Mouse (Mus musculus) kidney, embryonic 14.5 days (tissue): ENCODE measurements around the gene Bcl11a. TPM values are rescaled to one million over a fixed set of nuclear protein-coding genes. Genes with fewer than 3 reads are reported as not detected.

Source experiments
- ATAC-seq: fragments of 200-750 bp; cut with Nextera tagmentation; 2 replicates; pipeline ENCODE4 v1.8.0; 2017; ENCODE audit warnings: moderate number of reproducible peaks, mild to moderate bottlenecking, moderate TSS enrichment, moderate library complexity; ENCODE audit not compliant: low FRiP score, low TSS enrichment
- H3K27ac ChIP-seq: fragments of 300-500 bp; sonication (generic); 2 replicates; pipeline ENCODE4 v1.5.1; 2014; ENCODE audit warnings: low read depth, mild to moderate bottlenecking, low read length, moderate library complexity, mixed read lengths
- H3K27me3 ChIP-seq: fragments of 300-500 bp; sonication (generic); 2 replicates; pipeline ENCODE4 v1.6.1; 2014; ENCODE audit warnings: mild to moderate bottlenecking, low read length; ENCODE audit not compliant: control insufficient read depth, insufficient read depth
- H3K36me3 ChIP-seq: fragments of 300-500 bp; sonication (generic); 2 replicates; pipeline ENCODE4 v1.6.1; 2014; ENCODE audit warnings: low read length, mixed read lengths; ENCODE audit not compliant: control insufficient read depth, insufficient read depth
- H3K4me1 ChIP-seq: fragments of 300-500 bp; sonication (generic); 2 replicates; pipeline ENCODE4 v1.6.1; 2014; ENCODE audit warnings: low read length, mixed read lengths; ENCODE audit not compliant: control insufficient read depth, insufficient read depth
- H3K4me2 ChIP-seq: fragments of 300-500 bp; sonication (generic); replicated peaks from 2 replicates; pipeline ENCODE4 v1.6.1; 2014; ENCODE audit warnings: low read depth, mild to moderate bottlenecking, low read length
- H3K4me3 ChIP-seq: fragments of 300-500 bp; sonication (generic); 2 replicates; pipeline ENCODE4 v1.5.1; 2014; ENCODE audit warnings: mild to moderate bottlenecking, low read length
- H3K9ac ChIP-seq: fragments of 300-500 bp; sonication (generic); 2 replicates; pipeline ENCODE4 v1.6.1; 2014; ENCODE audit warnings: low read depth, mild to moderate bottlenecking, low read length, moderate library complexity
- H3K9me3 ChIP-seq: fragments of 300-500 bp; sonication (generic); 2 replicates; pipeline ENCODE4 v1.6.1; 2016; ENCODE audit warnings: low read length; ENCODE audit not compliant: control insufficient read depth
- WGBS: fragments of 180-500 bp; shearing (Covaris S2); extraction: QIAGEN DNeasy Blood & Tissue Kit; methylation state at CpG from one replicate; pipeline ENCODE4 v1.1.7; 2014; 5-methylcytosine and 5-hydroxymethylcytosine counted together
- polyA plus RNA-seq: library from polyadenylated mRNA; unstranded; fragments of >200 nt; fragmentation: Nextera tagmentation; extraction: Ambion mirVana; gene quantifications from 2 replicates; pipeline ENCODE4 v1.2.1, GENCODE M21; 2014

Gene Bcl11a
- polyA plus RNA-seq, 1 experiment from 2014 or later, result 2.8 TPM

DNA sequence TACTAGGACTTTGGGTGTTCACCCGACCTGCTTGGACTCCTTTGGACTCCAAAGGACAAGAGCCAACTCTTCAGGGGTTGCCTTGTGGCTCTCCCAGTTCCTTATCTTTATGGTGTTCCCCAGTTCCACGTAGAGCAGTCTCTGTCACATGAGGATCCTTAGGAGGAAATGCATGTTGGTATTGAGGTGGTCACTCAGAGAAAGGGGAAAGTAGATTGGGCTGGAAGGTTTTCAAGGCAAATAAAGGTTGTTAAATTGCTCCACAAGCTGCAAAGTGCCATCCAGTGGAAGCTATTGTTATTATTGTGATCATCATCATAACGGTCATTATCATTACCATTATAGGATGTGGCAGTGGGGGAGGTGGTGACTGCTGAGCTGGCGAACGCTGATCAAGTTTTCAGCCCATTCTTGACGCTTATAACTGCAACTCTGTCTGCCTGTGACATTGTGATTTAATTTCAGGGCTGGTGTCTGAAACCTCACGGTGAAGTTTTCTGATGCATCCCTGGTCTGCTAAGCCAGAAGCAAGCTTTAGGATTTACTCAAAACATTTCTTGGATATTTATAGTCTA is 52.4 kb downstream of the Bcl11a start:
- no peak for ATAC-seq
- Histone ChIP-seq H3K9ac (no peak overlapping the region), H3K9me3 (no peaks in the 10 kb centered on the region), H3K4me1 (no peaks in the 10 kb centered on the region), H3K4me3 (no peak overlapping the region), H3K36me3 (no peaks in the 10 kb centered on the region), H3K27me3 (no peaks in the 10 kb centered on the region), H3K27ac (no peak overlapping the region), H3K4me2 (no peak overlapping the region)
- 80% methylated on average over 7 of the region's 7 CpGs for WGBS

DNA sequence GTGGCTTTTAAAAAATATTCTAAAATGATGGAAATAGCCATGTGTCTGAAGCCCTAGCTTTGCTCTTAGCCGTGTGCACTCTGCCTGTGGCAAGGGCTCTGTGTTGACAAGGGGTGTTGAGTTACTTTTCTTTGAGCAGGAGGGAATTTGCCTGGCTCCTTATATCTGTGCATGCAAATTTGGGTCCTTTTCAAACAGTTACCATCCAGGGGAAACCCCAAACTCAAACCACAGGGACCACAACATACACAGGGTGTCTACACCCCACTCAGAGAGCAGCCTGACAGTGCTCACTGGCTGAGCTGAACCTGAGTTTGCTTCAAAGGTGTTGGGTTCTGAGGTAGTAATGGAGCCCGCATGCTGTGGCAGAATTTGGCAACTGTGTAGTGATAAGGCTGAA is 54.0 kb downstream of the Bcl11a start:
- H3K27me3 ChIP-seq, result no peaks in the 10 kb centered on the region
- no peaks in the 10 kb centered on the region for H3K9me3 ChIP-seq
- ATAC-seq, result no peak
- H3K9ac ChIP-seq, result no peak overlapping the region
- H3K4me2 ChIP-seq, result no peak overlapping the region
- no peaks in the 10 kb centered on the region for H3K4me1 ChIP-seq
- WGBS, result 66% methylated on average over 2 of the region's 2 CpGs
- H3K27ac ChIP-seq, result no peak overlapping the region
- H3K36me3 ChIP-seq, result no peaks in the 10 kb centered on the region
- H3K4me3 ChIP-seq, result no peak overlapping the region

DNA sequence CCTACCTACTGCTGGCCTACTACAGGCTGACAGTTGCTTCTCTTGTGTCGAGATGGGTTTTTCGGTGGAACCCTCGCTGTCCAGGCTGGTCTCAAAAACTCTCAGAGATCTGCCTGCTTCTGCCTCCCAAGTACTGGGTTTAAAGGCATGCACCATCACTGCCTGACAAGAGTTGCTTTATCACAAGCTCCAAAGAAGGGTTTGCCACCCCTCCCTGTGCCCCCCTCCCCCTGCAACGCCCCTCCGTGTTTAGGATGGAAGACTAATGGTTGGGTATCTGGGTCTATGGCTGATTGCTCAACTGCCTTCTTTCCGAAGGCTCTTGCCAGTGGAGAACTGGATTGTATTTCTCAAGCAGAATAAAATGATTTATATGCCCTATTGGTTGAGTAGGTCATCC is 54.5 kb downstream of the Bcl11a start:
- ATAC-seq, result no peak

DNA sequence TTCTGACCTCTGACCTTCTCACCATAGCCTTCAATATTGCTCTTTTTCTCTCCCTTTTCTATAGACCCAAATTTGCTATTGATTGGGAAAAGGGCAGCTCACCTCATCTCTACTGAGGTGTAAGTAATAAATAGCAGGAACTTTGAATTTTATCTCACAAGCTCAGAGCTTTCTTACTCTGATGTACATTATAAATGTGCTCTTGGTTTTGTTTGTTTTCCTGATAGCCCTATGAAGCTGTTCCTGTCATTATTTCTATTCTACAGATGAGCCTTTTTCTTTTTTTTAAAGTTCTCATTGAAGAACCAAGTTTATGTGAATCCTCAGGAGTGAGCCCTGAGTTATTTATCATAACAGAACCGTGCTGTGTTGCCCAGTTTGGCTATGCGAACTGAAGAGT is 55.0 kb downstream of the Bcl11a start:
- no peak for ATAC-seq
- no peak overlapping the region for H3K9ac ChIP-seq
- no peaks in the 10 kb centered on the region for H3K36me3 ChIP-seq
- H3K27ac ChIP-seq, result no peak overlapping the region
- H3K4me2 ChIP-seq, result no peak overlapping the region
- H3K4me1 ChIP-seq, result no peaks in the 10 kb centered on the region
- no peak overlapping the region for H3K4me3 ChIP-seq
- no peaks in the 10 kb centered on the region for H3K9me3 ChIP-seq
- no peaks in the 10 kb centered on the region for H3K27me3 ChIP-seq
- WGBS, result 94% methylated on average over 2 of the region's 2 CpGs

More for the DNA sequence above, 54.5 kb downstream of the Bcl11a start:
- Histone ChIP-seq H3K9me3 (no peaks in the 10 kb centered on the region), H3K4me2 (no peak overlapping the region), H3K36me3 (no peaks in the 10 kb centered on the region), H3K4me1 (no peaks in the 10 kb centered on the region), H3K4me3 (no peak overlapping the region), H3K27me3 (no peaks in the 10 kb centered on the region), H3K27ac (no peak overlapping the region), H3K9ac (no peak overlapping the region)
- WGBS, result 93% methylated on average over 6 of the region's 6 CpGs

DNA sequence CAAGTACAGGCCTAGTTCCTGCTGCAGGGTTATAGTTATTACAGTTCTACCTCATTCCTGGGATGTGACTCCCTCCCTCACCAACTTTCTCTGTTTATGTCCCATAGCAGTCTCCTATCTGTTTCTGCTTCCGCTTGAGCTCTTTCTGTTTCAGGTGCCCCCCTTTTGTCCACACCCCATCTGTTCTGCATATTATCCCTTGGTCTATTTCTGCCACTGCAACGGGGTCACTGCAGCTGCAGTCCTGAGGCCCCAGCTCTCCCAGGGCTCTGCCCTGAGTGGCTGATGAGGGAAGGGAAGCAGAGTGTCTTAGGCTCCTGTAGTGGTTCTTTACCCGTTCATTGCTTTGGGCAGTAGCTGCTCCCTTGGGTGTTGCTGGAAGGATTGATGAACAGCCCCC is 55.6 kb downstream of the Bcl11a start:
- H3K9ac ChIP-seq, result no peak overlapping the region
- H3K4me1 ChIP-seq, result no peaks in the 10 kb centered on the region
- H3K36me3 ChIP-seq, result no peaks in the 10 kb centered on the region
- ATAC-seq, result no peak
- H3K27ac ChIP-seq, result no peak overlapping the region
- 74% methylated on average over 3 of the region's 3 CpGs for WGBS
- H3K4me3 ChIP-seq, result no peak overlapping the region
- no peaks in the 10 kb centered on the region for H3K27me3 ChIP-seq
- no peaks in the 10 kb centered on the region for H3K9me3 ChIP-seq
- no peak overlapping the region for H3K4me2 ChIP-seq

DNA sequence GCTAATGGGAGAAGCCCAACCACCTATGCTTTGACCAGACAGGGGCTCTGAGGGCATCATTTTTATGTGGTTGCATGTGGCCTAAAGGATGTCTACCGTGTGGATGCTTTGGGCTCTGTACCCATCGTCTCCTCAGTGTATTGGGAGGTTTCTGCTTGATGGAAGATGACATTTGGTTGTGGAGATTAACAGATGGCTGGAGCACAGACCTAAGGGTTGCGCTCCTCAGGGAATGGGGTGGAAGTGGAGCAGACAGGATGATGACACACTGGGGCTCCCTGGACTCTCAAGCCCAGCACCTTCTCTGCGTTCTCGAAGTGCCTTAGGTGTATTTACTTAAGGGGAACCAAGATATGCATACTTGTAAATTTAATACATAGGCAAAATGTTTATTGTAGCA is 56.1 kb downstream of the Bcl11a start:
- H3K9ac ChIP-seq, result no peak overlapping the region

DNA sequence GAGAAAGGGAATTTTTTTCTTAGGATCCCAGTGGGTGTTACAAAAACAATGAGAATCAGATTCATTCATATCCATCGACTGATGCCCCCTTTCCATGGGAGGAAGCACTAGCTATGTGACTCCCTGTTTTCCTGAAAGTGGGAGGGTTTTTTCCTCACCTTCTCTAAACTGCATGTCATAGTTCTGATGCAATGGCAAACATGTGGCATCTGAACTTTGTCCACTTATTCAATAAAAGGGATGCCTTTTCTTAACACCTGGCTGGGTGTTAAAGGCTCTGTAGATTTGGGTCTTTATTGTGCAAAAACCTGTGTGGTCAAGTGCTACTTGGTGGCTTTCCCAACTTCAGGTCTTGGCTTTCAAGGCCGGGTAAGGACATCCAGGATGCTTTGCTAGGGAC is 57.4 kb downstream of the Bcl11a start:
- ATAC-seq, result no peak
- Histone ChIP-seq H3K27me3 (no peaks in the 10 kb centered on the region), H3K36me3 (no peaks in the 10 kb centered on the region), H3K4me2 (no peak overlapping the region), H3K4me1 (no peaks in the 10 kb centered on the region), H3K9me3 (no peaks in the 10 kb centered on the region), H3K4me3 (no peak overlapping the region), H3K9ac (no peak overlapping the region), H3K27ac (no peak overlapping the region)
- WGBS, result 85% methylated on average over 2 of the region's 2 CpGs

More for the DNA sequence above, 56.1 kb downstream of the Bcl11a start:
- Histone ChIP-seq H3K27me3 (no peaks in the 10 kb centered on the region), H3K4me2 (no peak overlapping the region), H3K27ac (no peak overlapping the region), H3K9me3 (no peaks in the 10 kb centered on the region), H3K4me1 (no peaks in the 10 kb centered on the region), H3K4me3 (no peak overlapping the region), H3K36me3 (no peaks in the 10 kb centered on the region)
- ATAC-seq, result no peak
- WGBS, result 85% methylated on average over 5 of the region's 5 CpGs

DNA sequence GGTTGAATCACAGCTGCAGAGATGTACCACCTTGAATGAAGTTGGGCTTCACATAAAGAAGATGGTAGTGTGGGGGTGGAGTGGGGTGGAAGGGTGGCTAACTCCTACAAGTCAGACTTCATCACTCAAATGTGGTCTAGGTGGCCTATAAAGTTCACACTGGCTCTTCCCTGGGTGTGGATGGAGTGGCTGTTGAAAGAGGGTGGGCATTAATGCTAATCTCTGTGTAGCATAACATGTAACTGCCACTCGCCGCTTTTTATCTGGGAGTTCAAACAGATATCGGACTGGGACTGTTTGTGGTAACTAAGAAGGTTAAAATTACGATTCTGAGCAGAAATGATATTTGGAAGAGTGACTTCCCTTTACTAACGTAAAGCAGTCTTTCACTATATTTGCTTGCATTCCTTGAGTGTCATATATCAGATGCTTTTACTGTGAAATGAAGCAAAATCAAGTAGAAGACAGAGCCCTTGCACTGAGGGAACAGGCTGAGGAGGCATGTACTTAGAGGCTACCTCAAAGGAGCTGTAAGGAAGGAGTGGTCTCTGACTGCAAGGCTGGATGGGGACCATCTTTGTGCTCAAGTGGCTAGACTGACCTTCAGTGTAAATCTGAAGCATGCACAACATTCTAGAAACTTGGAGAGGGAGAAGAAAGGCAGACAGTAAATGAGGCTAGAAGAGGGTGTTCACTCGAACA is 58.4 kb downstream of the Bcl11a start:
- WGBS, result 68% methylated on average over 6 of the region's 6 CpGs
- no peaks in the 10 kb centered on the region for H3K36me3 ChIP-seq

DNA sequence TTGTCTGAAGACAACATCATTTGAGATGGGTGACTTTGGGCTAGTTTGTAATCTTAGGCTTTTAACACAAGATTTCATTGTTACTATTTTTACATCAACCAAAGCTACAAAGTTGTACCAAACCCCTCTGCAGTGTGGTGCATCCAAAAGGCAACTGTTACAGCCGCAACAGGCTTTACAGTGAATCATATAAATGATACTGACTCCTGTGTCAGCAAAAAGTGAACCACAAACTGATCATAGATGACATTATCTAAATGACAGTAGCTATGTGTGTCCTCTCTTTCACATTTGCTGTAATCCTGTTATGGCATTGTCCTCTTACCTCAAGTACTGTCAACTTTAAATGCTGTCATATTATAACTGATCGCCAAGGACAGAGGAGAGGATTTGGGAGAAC is 60.0 kb downstream of the Bcl11a start:
- WGBS, result 99% methylated on average over 2 of the region's 2 CpGs
- no peak overlapping the region for H3K9ac ChIP-seq
- no peaks in the 10 kb centered on the region for H3K36me3 ChIP-seq
- H3K27me3 ChIP-seq, result no peaks in the 10 kb centered on the region
- H3K4me3 ChIP-seq, result no peak overlapping the region
- H3K4me2 ChIP-seq, result no peak overlapping the region
- H3K4me1 ChIP-seq, result no peaks in the 10 kb centered on the region
- H3K27ac ChIP-seq, result no peak overlapping the region
- no peak for ATAC-seq
- H3K9me3 ChIP-seq, result no peaks in the 10 kb centered on the region

More for the DNA sequence above, 58.4 kb downstream of the Bcl11a start:
- no peak overlapping the region for H3K4me3 ChIP-seq
- ATAC-seq, result no peak
- H3K9me3 ChIP-seq, result no peaks in the 10 kb centered on the region
- no peak overlapping the region for H3K9ac ChIP-seq
- H3K4me2 ChIP-seq, result no peak overlapping the region
- H3K27ac ChIP-seq, result no peak overlapping the region
- no peaks in the 10 kb centered on the region for H3K27me3 ChIP-seq
- H3K4me1 ChIP-seq, result no peaks in the 10 kb centered on the region
